Mouse (Mus musculus) thymus, adult 2 months (tissue): ENCODE results near the gene Usp16. TPM values are rescaled to one million over a fixed set of nuclear protein-coding genes. Genes with fewer than 3 reads are reported as not detected.
A peak's percentile ranks its signal among the peaks of the same experiment; 100 is the strongest.

Experiments
- DNase-seq: peaks from one replicate; pipeline ENCODE4 v3.0.0; 2021
- H3K27ac ChIP-seq: fragments of 200-500 bp; 2 replicates; pipeline ENCODE4 v1.5.1; 2012; ENCODE audit warnings: low read length, control low read depth; ENCODE audit not compliant: control insufficient read depth, insufficient read depth
- H3K27me3 ChIP-seq: fragments of 200-500 bp; 2 replicates; pipeline ENCODE4 v1.6.1; 2012; ENCODE audit warnings: mild to moderate bottlenecking, low read length, moderate library complexity, mixed read lengths; ENCODE audit not compliant: control insufficient read depth, insufficient read depth
- H3K36me3 ChIP-seq: fragments of 200-500 bp; 2 replicates; pipeline ENCODE4 v1.6.1; 2012; ENCODE audit warnings: mild to moderate bottlenecking, low read length, moderate library complexity; ENCODE audit not compliant: control insufficient read depth, insufficient read depth
- H3K4me1 ChIP-seq: fragments of 200-500 bp; replicated peaks from 2 replicates; pipeline ENCODE4 v1.6.1; 2012; ENCODE audit warnings: low read length; ENCODE audit not compliant: control insufficient read depth, insufficient read depth
- H3K4me3 ChIP-seq: fragments of 200-500 bp; 2 replicates; pipeline ENCODE4 v1.5.1; 2012; ENCODE audit warnings: mild to moderate bottlenecking, low read length, control low read depth, moderate library complexity; ENCODE audit not compliant: control insufficient read depth, insufficient read depth
- CTCF ChIP-seq: fragments of 200-500 bp; IDR thresholded peaks from 2 replicates; pipeline ENCODE4 v1.5.1; 2012; ENCODE audit warnings: mild to moderate bottlenecking, control low read depth, low read length, moderate library complexity, borderline replicate concordance; ENCODE audit not compliant: control insufficient read depth, poor library complexity, insufficient read depth; ENCODE audit errors: extremely low read depth
- POLR2A ChIP-seq: fragments of 200-500 bp; IDR thresholded peaks from 2 replicates; pipeline ENCODE4 v1.6.1; 2012; ENCODE audit warnings: mild to moderate bottlenecking, low read length, control low read depth, moderate library complexity; ENCODE audit not compliant: control insufficient read depth, poor library complexity, insufficient read depth; ENCODE audit errors: extremely low read depth
- WGBS: fragments of 180-500 bp; shearing (Covaris S2); methylation state at CpG from one replicate; pipeline ENCODE4 v1.1.7; 2018; 5-methylcytosine and 5-hydroxymethylcytosine counted together
- polyA plus RNA-seq: library from polyadenylated mRNA; depleted of rRNA; stranded (reverse); fragments of >200 nt; gene quantifications from 2 replicates; pipeline ENCODE4 v1.2.3, GENCODE M21; 2012

Gene Usp16
- polyA plus RNA-seq, 1 experiment, result 26.8 TPM

DNA sequence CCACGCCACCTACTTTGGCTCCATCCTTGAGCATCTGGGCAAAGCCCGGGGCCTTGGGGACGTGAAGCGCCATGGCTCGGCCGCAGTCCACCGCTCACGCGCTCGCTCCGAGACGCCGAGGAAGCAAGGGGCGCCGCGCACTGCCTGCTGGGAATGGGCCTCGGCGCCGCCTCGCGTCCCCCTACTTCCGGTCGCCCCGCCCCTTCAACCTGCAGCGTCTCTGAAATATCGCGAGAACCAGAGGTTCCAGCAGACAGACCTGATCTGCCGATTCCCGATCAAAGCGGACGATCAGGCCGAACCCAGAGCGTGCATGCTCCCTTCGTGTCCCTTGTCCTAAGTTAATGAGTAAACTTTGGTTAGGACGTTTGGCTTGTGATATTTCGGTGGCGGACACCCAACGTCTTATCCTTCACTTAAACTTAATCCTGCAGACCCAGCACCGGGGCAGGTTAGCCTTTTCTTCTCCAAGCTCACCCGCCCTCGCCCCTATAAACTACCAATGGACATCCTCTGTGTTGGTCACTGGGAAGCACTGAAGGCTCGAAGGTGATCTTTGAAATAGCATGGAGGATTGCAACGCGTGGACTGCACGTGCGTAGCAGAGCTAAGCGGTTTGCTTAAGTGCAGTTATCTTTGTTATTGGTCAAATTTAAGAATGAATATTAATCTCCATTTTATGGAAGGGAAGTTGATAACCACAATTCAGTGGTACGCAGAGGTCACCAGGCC lies 41.4 kb downstream of the Usp16 start, which contains the start of gene Cct8:
Gene Cct8, minus strand, starts transcription at position 158 of the 732 bp plus-strand sequence.
- TF ChIP-seq POLR2A, result peak; percentile 67; the same call in 1 of the 2 replicates
- no peak for TF ChIP-seq CTCF
- Histone ChIP-seq H3K4me3 (peak within 1 kb of the TSS; percentile 85), H3K4me1 (peaks cover 5% of the 10 kb centered on the region), H3K27me3 (no peaks in the 10 kb centered on the region), H3K27ac (peak within 1 kb of the TSS; percentile 4; the same call in 1 of the 2 replicates), H3K36me3 (peaks cover 22% of the 10 kb centered on the region)
- peak; percentile 97 for DNase-seq
- under 1% methylated on average over 48 of the region's 48 CpGs for WGBS

GRCm38 (mm10) chr16:87496728-87497127 lies 42.2 kb downstream of the Usp16 start:
- TF ChIP-seq CTCF (no peak), POLR2A (no peak)
- Histone ChIP-seq H3K4me3 (no peak overlapping the region), H3K27me3 (no peaks in the 10 kb centered on the region), H3K4me1 (peaks cover 5% of the 10 kb centered on the region), H3K27ac (no peak overlapping the region), H3K36me3 (peaks cover 16% of the 10 kb centered on the region)
- no peak for DNase-seq
- 95% methylated on average over 2 of the region's 2 CpGs for WGBS

- DNase-seq, result no peak
- Histone ChIP-seq H3K4me3 (no peak overlapping the region), H3K27ac (no peak overlapping the region), H3K27me3 (no peaks in the 10 kb centered on the region), H3K4me1 (peaks cover 5% of the 10 kb centered on the region), H3K36me3 (peaks cover 12% of the 10 kb centered on the region)
- no peak for TF ChIP-seq CTCF
- no peak for TF ChIP-seq POLR2A
- 92% methylated on average over 6 of the region's 6 CpGs for WGBS
Observed at GRCm38 (mm10) chr16:87497171-87497570, 42.7 kb downstream of the Usp16 start.

DNA sequence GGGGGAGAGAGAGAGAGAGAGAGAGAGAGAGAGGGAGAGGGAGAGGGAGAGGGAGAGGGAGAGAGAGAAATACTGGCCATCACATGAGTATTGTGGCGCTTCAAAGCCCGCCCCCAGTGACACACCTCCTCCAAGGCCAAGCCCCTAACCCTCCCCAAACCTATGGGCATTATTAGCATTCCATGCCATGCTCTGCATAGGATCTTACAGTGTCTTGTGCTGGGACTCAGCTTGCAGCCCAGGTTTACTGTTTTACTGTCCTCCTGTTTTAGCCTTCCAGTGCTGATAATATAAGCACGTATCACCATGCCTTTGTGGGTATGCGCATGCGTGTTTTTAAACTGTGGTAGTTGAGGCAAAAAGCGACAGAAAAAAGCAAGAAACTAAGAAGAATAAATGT lies 45.1 kb downstream of the Usp16 start:
- Histone ChIP-seq H3K36me3 (no peaks in the 10 kb centered on the region), H3K27ac (no peak overlapping the region), H3K4me3 (no peak overlapping the region), H3K4me1 (peaks cover 3% of the 10 kb centered on the region; the same call in 1 of the 2 replicates), H3K27me3 (no peaks in the 10 kb centered on the region)
- WGBS, result 98% methylated on average over 6 of the region's 6 CpGs
- TF ChIP-seq CTCF (no peak), POLR2A (no peak)
- DNase-seq, result no peak

DNA sequence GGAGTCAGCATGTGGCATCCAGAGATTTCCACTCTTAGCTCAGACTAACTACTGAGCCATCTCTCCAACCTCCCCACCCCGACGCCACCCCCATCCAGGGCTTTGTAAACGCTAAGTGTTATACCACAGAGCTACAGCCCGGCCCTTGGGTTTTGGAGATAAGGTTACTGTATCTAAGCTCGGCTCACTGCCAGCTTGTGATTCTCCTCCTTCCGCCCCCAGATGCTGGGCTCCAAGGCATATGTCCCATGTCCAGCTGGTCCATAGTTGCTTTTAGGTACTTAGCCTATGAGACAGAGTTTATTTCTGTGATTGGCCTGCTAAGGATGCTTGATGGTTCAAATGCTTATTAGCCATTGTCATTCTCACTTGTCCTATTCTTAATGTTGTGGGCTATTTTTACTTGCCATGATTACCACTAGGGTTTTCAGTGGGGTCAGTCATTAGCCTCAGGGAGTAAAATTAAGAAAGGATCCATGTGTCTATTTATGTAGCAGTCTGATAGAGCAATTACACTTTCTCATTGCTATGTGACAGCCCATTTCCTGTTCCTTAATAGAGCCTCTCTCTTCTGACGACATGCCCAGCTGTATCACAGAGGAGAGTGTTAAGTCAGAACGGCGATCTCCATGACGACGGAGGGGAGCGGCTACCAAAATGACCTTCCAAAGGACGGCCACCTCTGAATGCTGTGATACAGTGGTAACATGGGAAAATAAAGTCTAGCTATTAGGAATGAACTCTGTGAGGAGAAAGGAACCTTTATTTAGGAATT lies 47.0 kb downstream of the Usp16 start:
- Histone ChIP-seq H3K27me3 (no peaks in the 10 kb centered on the region), H3K27ac (no peak overlapping the region), H3K4me1 (peaks cover 3% of the 10 kb centered on the region; the same call in 1 of the 2 replicates), H3K36me3 (no peaks in the 10 kb centered on the region), H3K4me3 (no peak overlapping the region)
- no peak for DNase-seq
- no peak for TF ChIP-seq CTCF
- WGBS, result 80% methylated on average over 13 of the region's 13 CpGs

GRCm38 (mm10) chr16:87511706-87512105 lies 57.2 kb downstream of the Usp16 start:
- Histone ChIP-seq H3K27ac (no peak overlapping the region), H3K4me3 (no peak overlapping the region), H3K36me3 (no peaks in the 10 kb centered on the region), H3K4me1 (no peaks in the 10 kb centered on the region), H3K27me3 (no peaks in the 10 kb centered on the region)
- WGBS, result 87% methylated on average over 5 of the region's 5 CpGs
- TF ChIP-seq POLR2A (no peak), CTCF (no peak)
- DNase-seq, result no peak

DNA sequence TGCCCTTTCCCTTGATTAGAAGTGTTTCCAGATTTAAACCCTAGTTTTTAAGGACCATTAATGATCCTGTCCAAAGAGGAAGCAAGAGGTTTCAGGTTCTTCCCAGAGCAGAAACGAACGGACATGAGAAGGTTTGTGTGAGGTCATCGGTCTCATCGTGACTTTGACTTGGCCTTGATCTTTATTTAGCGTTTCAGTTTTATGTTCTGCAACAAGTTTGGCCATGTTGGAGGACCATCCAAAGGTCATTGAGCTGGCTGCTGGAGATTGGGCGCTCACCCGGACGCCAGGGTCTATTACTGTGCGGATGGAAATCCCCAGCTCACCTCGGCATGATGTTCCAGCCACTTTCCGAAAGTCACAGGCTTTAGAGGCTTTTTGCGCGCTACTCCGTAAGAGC lies 57.8 kb downstream of the Usp16 start:
- no peaks in the 10 kb centered on the region for H3K36me3 ChIP-seq
- H3K4me1 ChIP-seq, result no peaks in the 10 kb centered on the region
- H3K4me3 ChIP-seq, result no peak overlapping the region
- 94% methylated on average over 14 of the region's 14 CpGs for WGBS
- TF ChIP-seq POLR2A (no peak), CTCF (no peak)
- DNase-seq, result no peak
- H3K27ac ChIP-seq, result no peak overlapping the region
- H3K27me3 ChIP-seq, result no peaks in the 10 kb centered on the region
